Mouse (Mus musculus) frontal cortex, postnatal 10 days (tissue): ENCODE data around the gene Sult6b1.

Experiments used
- DNase-seq, 2 experiments: peaks; one replicate each; pipeline ENCODE4 v3.0.0; 2022; ENCODE audit warnings: low spot score in 2 of 2, mixed read lengths in 1 of 2

The Sult6b1 gene

DNA sequence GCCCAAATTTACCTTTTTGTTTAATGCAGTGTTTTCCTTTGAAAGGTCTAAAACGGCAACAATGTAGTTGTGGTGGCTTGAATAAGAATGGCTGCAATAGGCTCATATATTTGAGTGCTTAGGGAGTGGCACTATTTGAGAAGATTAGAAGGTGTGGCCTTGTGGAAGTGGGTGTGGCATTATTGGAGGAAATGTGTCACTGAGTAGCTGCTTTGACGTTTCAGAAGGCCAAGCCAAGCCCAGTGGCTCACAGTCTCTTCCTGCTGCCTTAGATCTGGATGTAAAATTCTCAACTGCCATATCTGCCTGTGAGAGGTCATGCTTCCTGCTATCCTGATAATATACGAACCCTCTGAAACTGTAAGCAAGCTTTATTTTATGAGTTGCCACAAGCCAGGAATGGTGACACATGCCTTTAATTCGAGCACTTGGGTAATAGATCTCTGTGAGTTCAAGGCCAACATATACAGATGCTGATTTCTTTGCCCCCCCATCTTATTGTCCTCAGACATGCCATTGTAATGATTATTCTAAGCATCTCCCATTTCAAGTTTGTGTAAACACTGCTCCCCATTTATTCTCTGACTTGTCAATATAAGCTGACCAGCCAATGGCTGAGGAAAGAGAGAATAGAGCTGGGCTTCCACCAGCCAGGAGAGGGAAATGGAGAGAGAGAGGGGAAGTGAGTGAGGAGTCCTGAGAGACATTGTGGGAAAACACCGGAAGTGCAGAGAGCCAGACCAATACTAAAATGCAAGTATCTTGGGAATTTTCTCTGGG is 21.3 kb downstream of the Sult6b1 start:
- DNase-seq: no peak

DNA sequence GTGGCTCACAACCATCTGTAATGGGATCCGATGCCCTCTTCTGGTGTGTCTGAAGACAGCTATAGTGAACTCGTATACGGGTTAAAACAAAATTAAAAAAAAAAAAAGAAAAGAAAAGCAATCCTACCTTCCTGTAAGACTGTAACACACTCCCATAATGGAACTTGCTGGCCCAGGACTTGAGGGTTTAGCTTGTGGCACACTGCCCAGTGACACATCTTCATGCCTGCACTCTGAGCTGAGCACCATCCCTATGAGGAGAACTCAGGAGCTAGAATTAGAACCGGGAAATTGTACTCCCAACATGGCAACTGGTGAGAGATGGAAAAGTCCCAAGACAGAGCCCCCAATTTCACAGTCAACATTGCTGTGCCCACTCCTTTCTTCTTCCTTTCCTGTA is 23.5 kb downstream of the Sult6b1 start:
- no peak for DNase-seq

DNA sequence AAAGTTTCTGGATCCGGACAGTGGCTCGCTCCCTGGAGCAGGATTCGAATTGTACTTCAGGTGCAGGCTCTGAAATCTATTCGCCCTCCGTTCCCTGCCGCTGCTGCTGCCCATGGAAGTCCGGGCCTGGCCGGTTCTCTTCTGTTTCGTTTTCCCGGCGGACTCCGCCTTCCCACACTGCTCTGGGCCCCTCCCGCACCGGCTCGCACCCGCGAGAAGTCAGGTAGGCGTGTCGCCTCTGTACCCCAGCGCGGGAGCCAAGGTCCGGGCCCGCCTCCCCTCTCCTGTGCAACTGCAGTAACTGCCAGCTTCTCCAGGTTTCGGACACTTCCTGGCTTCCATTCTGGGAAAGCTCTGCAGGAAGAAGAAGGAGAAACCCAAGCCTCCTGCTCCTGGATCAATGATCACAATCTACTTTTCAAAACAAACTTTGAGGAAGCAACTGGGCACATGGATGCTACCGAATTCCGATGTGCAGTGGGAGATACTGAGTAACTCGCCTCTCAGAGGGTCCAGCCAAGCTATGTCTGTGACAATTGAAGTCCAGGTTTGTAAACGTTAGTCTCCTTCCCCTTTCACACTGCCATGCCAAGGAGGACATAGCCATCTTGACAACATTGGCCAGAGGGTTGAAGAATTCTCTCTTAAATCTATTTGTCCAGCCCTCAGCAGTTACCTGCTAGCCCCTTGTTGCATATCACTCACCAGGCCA is 24.2 kb downstream of the Sult6b1 start, which contains the start of gene Eif2ak2:
TSS of gene Eif2ak2 (minus strand) at position 173 of the 712 bp plus-strand sequence.
- DNase-seq: peak; percentile 30 to 48

DNA sequence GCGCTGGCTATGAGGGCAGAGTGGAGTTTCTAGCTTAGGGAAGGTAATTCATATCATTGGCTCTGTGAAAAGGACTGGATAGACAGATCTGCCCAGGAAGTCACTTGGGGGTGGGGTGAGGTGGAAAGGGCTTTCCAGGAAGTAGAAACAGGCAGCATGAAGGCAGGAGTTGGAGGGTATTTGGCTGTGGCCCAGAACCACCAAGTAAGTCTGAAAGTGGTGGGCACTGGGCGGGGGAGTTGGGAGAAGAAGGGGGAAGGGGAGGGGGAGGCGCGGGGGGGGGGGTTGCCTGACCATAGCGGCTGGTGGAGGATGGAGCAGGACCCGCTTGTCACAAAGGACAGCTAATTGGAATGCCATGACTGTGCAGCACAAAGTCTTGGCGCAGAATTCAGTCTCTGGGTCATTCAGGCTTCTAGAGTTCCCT is 24.9 kb downstream of the Sult6b1 start:
- DNase-seq: no peak

DNA sequence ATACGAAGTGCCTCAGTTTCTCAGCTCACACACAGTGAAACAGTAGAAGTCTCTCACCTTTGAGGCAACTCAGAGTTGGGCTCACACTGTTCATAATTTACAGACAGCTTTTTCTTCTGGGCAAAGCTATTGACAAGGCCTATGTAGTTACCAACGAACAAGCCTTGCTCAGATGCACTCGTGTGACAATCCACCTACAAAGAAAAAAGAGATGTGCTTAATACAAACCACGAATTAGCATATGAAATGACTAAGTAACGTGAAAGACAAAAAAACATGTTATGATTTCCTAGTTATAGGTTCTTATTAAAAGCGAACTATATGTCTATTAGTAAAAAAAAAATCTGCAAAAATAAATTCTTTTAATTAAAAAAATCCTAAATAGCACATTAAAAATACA is 32.9 kb downstream of the Sult6b1 start:
- DNase-seq: no peak

DNA sequence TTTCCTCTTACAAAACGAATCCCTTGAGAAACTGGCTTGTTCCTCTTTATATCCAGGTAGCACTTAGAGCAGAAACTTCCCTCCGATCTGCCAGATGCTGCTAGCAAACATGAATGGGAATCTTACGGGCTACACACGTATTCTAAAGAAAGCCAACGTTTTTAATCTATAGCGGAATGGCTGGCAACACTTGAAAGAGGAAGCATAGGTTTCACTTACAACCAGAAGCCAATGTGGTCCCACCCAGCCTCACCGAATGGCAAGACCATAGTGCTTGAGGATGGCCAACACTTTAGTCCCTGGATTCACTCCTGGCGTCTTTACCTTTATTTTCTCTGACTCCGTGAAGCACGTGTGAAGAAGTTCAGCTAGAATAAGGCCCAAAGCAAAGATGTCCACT is 50.5 kb downstream of the Sult6b1 start:
- DNase-seq: no peak

DNA sequence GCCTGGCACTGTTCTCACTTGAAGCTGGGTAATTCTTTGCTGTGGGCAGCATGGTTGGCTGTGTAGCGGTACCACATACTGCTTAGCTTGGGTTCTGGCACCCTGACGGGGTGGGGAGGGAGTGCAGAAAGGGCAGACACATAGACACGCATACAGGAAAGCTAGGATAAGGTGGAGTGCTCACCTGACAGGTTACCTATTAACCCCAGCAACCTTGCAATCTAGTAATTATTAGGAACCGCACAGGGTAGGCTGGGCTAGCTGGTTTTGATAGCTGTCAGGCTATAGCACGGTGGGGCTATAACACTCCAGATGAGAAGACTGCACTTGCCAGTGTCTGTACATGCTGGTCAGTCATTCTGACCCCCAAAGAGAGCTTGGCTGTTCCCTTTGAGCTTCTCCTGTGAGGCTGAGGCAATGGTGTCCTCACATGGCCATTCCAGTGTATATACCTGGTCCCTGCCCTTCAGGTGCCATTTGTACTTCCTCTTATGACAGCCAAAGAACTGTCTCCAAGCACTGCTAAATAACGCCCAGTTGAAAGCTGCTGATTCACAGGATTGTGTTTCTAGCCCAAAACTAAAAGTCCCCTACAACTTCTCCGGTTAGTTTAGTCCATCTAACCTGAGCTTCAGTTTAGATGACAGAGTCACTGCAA is 64.4 kb downstream of the Sult6b1 start:
- DNase-seq: no peak

DNA sequence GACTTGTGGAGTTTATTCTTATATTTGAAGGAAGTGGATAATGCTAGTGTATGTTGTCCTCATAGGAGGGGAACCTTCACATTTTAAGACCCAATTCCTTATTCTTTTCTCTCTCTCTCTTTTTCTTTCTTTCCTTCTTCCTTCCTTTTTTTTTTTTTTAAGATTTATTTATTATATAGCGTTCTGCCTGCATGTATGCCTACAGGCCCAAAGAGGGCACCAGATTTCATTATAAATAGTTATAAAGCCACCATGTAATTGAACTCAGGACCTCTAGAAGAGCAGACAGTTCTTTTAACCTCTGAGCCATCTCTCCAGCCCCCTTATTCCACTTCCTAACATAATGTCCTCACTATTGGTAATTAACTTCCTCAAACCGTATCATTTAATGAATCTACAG is 70.7 kb downstream of the Sult6b1 start:
- no peak for DNase-seq

DNA sequence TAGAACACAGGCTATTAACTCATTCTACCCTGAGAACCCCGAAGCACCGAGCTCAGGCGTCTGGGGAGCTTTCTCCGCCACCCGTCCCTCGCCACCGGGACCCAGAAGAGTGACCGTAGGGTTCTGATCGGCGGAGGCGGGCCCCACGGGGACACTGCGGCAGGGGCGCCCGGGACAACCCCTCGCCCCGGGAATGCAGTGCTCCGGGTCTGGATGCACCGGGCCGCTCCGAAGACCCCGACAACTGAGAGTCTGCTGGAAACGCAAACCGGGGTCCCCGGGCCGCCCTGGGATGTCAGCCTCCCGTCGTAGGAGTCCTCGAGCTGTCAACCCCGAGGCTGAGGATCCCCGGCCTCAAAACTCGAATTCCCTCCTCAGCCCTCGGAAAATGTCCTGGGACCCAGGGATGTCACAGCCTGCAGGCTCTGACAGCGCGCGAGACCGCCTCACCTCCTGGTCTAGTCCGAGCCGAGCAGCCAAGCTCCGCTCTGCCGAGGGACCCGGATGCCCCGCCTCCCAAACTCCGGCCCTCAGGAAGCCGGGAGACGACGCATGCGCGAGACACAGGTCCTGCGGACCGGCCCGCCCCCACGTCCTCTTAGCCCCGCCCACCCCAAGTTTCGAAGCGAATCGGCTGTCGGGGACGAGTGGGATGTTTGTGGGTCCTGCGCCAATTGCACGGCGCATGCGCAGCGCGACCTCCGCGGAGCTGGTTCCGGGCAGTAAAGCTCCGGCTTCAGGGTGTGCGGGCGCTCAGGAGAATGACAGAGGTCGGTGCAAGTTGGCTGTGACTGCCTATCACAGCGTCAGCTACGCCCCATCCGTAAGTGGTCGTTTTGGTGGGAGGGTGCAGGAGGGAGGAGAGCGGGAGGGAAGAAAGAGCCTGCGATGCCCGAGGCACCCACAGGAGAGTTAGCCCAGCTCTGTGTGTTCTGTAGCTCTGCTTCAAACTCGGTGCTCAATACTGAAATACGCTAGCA is 71.6 kb downstream of the Sult6b1 start, which contains the start of the genes Heatr5b and Gpatch11:
TSS of gene Heatr5b (minus strand) at position 509 of the 980 bp plus-strand sequence.
TSS of gene Gpatch11 (plus strand) at position 712 of the 980 bp plus-strand sequence.
- DNase-seq: peak; percentile 95 to 98
